Mouse (Mus musculus) right cerebral cortex, postnatal 10 days (tissue): ENCODE results near the gene Map10.

Experiments
- DNase-seq, 2 experiments: peaks; one replicate each; pipeline ENCODE4 v3.0.0; 2021; ENCODE audit warnings: low spot score in 2 of 2

The Map10 gene

DNA sequence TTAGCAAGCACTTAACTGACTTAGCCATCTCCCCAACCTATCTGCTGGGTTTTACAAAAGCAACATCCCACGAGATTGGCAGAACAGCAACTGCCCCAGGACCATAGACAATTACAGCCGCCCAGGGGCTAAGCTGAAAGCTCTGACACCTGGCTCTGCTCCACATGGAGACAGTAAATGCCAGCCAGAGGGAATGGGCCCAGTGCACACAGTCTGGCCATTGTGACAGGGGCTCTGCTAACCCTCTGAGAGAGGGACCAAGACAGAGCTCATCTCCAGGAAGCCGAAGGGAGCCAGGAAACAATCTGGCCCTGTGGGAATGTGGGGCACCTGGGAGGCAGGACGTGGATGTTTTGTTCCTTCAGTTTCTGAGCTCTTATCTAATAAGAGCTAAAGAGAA lies 46.6 kb downstream of the Map10 start:
- DNase-seq = no peak

DNA sequence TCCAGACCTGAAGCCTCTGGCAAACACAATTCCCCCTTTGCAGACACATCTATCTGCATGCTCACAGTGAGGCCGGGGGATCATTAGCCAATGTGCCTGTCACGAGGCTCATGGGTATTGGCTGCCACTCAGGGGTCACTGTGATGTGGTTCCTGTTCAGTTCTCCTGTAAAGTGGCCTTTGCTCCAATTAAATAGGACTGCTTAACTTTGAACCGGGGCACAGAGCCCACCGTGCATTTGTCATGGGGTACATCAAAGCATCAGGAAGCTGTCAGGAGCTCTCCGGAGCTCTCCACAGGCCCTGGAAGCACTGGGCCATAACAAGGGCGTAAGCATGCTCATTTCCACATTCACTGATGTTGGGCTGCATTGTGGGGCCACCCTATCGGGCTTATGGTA lies 47.0 kb downstream of the Map10 start:
- no peak for DNase-seq

DNA sequence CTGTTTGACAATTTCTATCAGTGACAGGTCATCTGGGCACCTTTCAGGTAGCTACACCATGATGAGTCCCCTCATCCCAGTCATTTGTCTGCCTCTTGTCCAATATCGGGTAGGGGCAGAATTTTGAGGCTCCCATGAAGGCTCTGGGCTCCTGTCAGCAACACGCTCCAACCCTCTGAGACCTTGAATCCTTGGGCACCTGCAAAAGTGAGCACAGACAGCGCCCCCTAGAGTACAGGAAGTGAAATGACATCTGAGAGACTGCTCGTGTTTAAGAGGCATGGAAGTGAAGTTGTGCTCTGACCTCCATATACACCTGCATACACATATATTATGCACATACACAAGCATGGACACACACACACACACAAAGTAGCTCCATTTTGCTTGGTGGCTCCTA lies 49.3 kb downstream of the Map10 start:
- no peak for DNase-seq

DNA sequence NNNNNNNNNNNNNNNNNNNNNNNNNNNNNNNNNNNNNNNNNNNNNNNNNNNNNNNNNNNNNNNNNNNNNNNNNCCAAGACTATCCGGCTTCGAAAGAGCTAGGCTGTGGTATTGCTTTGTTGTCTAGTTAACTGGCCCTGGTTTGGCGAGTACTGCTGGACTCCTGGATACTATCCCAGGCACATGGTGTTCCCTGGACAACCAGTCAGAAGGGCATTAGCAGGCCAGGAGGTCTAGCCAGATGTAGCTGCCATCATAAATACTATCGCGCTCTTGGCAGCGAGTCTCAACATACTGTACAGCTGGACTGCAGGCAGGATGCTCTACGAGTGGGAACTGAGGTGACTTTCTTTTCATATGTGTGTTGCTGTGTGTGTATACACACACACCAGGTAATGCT lies 53.1 kb downstream of the Map10 start:
- DNase-seq = no peak
